Mouse (Mus musculus): ENCODE results near the gene Cacna2d4.

The Cacna2d4 gene

DNA sequence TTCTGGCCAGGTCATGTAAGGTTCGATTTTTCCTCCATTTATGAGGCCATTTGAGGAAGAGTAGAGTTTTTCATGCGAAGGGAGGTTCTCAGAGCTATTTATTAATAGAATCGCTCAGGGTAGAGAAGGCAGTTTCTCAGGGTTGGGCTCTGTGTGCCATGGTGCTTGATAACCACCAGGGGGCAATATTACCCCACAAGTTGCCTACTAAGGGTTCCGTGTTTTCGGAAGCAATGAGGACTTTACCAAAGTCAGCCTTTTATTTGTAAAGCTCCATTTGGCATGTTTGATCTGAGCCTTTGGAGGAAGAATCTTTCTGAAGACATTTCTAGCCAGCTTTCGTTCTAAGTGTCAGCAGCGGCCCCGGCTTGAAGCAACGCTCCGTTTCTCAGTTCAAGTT, 16.0 kb upstream of the Cacna2d4 start:
- DNase-seq (ENCODE audit: low spot score in 2 of 2), result peak in 1 of 2 experiments; percentile 62

DNA sequence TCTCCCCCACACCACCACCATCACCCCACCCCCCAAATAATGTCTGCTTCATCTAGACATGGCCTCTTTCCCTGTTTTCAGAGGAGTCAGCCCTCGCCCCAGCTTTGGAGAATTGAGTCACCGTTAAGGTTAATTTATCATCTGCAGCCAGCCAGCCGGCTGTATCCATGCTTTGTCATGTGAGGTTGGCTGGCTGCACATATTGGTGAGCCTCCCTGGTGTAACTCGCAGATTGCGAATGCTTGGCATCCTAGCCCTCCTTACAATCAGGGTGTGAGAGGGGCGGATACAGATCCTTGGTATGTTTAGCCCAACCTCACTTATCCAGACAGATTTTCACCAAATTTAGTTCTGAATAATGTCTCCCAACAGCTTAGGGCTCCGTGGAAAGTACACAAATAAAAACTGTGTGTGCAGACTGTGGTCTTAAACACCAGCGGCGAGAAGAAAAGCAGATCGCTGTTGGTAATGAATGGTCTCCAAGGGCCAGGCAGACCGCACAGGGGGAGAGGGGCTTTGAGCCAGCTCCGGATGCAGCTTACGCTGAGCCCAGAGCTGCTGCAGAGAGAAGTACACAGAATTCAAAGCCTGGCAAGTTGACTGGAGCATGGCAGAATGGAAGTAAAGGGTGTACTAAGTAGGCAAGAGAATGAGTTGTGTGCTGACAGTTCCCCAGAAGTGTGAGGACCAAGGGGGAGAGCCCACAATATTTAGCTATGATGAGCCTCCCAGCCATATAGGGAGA, 11.7 kb upstream of the Cacna2d4 start:
- peak in 1 of 2 experiments; percentile 22 for DNase-seq (ENCODE audit: low spot score in 2 of 2)

DNA sequence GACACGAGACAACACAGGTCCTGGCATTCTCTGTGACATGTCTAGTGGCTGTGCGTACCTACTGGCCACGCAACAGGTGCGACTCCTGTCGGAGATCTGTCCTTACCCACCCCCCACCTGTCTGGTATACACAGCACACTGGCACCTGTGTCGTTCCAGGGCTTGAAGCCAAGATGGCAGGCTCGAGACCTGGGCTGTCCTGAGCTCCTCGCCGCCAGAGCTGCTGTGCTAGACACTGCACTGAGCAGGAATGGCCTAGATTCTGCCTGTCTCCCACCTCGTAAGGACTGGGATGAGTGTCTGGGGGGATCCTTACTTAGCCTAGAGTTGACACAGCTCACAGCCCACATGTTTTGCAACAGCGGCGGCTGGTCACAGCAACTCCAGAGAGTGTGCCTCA, 11.1 kb upstream of the Cacna2d4 start:
- DNase-seq (ENCODE audit: low spot score in 2 of 2), result peak in 1 of 2 experiments; percentile 6

DNA sequence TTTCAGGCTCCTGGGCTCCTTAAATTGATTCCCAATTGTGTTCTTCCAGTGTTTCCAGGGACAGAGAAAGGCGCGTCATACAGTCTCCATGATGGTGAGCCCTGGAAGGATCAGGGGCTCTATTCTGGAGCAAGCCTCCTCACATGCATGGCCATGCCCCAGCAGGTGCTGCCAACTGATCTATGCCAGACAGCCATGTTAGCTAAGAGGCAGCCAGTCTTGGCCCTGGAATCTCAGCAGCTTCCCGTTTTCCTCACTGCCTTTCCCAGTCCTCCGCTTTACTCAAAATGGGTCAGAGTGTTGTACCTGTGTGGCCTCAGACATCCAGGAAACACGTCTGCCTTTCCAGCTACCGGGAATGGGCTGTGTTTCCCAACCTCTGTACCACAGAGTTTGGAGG, 10.6 kb upstream of the Cacna2d4 start:
- peak in 1 of 2 experiments; percentile 3 for DNase-seq (ENCODE audit: low spot score in 2 of 2)

DNA sequence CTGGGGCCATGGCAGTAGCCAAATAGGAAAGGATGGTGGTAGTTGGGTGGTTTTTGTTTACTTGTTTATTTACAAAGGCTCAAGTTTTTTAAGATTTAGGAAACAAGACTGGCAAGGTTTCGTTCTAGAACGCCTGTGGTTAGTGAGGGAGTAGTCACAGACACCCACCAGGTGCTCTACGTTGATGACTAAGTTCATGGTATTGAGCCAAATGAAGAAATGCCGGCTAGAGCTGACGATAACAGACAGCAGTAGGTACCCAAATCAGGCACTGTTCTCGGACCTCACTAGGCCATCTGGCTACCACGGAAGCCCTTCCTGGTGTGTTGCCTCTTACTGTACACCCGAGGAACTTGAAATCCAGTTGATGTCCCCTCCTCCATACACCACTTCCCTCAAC, 9.3 kb upstream of the Cacna2d4 start:
- peak in 1 of 2 experiments; percentile 2 for DNase-seq (ENCODE audit: low spot score in 2 of 2)

DNA sequence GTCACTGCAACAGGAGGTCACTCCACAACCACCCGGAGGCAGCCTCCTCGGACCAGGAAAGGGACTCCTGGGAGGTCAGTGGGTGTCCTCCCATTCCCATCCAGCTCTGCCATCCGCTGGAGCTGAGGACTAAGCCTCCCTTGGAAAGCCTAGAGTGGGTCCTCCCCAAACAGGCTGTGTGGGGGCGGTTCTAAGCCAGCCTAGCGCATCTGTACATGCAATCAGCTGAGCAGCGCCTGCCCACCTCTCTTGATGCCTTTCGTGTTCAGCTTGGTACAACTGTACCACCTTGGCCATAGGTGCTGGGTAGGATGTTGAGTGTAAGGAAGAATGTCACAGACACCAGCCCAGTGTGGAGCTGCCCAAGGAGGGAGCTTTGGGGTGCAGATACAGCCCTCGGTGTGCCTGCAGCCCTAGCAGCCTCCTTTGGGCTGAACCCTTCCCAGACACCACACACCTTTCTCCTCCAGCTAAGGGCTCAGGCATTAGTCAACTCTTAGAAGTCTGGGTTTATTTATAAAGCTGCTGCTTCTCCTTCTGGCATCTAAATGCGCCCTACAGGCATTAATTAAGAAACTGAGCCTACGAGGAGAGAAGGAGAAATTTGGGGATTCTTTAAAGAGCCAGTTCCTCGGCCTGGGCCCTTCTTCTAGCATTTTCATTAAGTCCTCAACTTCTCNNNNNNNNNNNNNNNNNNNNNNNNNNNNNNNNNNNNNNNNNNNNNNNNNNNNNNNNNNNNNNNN, 7.3 kb upstream of the Cacna2d4 start:
- no peak for DNase-seq (ENCODE audit: low spot score in 2 of 2)

DNA sequence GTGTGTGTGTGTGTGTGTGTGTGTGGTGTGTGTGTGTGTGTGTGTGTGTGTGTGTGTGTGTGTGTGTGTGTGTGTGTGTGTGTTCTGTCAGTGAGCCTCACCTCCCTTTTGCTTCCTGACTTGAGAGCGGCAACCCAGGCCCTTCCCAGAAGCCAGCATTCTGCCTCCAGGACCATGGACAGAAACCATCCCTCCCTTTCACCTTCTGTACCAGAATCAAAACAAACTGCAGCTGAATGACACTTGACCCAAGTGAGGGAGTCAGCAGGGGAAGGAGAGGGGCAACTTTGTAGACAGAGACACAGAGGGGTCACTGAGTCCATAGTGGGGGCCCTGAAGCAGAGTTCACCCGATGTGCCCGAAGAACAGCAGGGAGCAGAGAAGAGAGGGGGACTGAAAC, 3.3 kb upstream of the Cacna2d4 start:
- DNase-seq (ENCODE audit: low spot score in 2 of 2), result no peak

DNA sequence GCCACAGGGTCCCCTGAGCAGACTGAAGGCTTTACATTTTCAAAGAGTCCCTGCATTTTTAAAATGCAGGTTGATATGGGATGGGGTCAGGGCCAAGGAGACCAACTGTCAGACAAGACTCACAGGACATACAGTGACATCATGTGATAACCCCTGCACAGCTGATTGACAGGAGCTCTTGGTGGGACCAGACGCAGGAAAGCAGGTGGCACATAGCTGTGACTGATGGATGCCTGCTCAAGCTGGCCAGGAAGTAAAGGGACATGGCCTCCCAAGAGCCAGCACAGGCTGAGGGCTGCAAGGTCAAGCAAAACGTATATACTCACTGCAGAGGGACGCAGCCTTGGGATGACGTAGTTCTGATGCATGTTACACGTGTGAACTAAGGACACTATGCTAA, 885 bp upstream of the Cacna2d4 start:
- no peak for DNase-seq (ENCODE audit: low spot score in 2 of 2)

DNA sequence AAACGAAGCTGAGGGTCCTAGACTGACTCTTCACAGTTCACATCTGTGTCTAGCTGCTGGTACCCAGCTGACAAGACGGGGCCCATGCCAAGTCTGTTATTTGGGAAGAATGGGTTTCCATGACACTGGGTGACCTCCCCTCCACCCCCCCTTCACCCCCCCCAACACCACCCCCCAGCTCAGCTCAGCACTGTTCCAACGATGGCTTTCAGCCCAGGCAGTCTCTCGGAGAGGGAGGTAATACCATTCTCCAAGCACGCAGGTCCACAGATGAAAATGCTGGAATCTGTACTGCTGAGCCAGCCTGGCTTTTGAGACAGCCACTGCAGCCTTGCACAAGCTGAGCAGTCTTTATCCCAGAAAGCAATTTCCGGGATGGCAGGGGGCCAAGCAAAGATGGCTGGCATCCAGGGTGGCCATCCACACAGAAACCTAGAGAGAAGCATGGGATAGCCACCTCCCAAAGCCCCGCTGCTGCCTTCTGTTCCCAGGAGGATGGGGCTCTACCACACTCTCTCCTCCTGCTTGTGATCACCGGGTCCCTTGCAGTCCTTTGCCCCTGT, 1.2 kb downstream of the Cacna2d4 start:
- peak; percentile 75 to 82 for DNase-seq (ENCODE audit: low spot score in 2 of 2)

DNA sequence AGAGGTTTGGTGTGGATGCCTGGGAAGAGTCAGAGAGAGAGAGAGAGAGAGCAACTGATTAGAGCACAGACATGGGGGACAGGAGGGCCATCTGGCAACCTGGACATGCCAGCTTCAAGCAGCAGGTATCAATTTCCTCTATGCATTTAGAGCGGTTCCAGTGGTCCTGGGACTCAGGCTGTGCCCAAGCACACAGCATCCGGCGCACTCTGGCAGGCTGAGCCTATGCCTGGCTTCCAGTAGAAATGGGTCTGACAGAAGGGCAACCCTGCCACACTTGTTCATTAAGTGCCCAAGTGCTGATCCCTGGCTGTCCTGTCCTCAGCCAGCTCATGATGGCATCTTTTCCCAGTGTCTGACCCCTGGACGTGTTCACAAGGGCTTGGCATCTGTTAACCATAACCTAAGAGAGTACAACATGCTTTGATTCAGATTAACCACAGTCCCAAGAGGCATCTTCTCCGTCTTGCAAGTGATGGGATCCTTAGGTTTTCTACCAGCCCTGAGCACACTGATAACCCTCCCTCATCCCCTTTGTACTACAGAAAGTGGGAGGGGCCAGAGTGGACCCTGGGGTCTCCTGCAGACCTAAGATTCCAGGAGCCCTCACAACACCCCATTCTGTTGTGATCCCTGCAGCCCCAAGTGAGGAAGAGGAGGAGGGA, 3.1 kb downstream of the Cacna2d4 start:
- DNase-seq (ENCODE audit: low spot score in 2 of 2), result no peak

DNA sequence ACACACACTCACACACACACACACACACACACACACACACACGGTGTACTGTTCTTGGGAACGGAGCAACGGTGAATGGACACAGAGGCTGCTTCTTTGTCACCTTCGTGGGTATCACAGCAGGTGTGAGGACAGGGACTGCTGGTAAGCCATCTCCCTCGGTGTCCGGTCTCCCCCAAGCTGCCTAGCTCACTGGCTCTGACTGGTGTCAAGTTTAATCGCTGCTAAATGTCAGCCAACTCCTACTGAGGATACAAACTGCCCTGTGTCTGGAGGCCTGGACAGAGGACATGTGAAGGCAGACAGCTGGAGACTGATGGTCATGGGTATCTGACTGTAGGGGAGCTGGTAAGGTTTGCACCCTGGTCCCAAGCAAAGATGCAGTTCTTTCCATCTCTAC, 3.9 kb downstream of the Cacna2d4 start:
- no peak for DNase-seq (ENCODE audit: low spot score in 2 of 2)

DNA sequence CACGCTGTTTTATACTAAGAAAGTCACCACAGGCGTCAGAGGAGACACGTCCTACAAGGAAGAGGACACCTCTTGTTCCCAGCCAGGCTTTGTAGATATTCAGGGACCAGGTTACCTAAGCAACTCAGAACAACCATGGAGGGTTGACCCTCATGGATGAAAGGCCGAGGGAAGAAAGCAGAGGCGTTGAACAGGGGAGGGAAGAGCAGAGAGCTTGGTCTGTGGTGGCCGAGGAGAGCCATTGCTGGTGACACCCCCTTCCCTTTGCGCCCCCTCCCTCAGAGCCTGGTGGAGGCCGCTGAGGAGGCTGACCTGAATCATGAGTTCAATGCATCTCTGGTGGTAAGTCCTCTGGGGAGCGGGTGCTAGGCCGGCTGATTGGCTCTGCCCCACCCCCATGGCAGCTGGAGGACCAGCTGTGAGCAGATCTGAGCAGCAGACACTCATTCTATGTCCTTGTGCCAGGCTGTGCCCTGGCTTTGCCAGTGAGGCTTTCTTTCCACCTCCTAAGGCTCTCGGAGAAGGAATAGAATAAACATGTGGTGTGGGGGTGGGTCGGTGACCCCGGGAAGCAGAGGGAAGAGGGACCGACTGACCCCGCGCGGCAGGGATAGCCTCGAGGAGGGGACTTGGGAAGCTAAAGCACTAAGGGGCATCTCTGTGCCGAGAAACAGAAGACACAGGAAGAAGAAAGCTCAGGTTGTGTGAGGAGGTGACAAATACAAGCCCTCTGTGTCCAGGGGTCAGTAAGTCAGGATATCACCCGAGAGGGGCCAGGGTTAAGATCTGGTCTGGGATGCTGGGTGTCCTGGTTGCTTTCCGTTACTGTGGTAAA, 4.8 kb downstream of the Cacna2d4 start:
- DNase-seq (ENCODE audit: low spot score in 2 of 2), result no peak

DNA sequence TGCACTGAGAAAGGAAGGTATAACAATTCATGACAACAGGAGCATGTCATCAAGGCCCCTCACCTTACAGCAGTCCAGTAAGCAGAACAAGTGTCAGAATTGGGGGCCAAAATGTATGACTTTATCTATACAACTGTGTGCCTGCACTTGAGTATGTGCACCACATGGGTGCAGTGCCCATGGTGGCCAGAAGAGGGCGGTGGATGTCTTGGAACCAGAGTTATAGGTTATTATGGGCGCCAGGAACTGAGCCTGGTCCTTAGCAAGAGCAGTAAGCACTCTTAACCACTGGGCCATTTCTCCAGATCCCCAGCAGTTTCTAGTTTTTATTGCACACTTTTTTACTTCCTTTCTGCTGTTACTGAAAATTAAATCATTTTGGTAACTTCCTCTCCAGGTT, 9.8 kb downstream of the Cacna2d4 start:
- DNase-seq (ENCODE audit: low spot score in 2 of 2), result no peak

DNA sequence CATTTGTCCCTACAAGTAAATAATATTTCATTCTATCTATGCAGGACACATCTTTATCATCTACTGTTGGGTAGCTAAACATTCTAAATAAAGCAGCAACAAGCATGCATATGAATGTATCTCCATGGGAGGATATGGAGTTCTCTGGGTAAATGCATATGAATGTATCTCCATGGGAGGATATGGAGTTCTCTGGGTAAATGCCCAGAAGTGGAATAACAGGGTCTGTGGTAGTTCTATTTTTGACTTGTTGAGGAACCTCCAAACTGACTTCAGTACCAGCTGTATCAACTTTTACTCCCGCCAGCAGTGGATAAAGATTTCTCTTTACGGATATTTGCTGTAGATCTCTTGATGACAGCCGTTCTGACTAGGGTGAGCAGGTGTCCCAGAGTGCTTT, 12.3 kb downstream of the Cacna2d4 start:
- no peak for DNase-seq (ENCODE audit: low spot score in 2 of 2)

DNA sequence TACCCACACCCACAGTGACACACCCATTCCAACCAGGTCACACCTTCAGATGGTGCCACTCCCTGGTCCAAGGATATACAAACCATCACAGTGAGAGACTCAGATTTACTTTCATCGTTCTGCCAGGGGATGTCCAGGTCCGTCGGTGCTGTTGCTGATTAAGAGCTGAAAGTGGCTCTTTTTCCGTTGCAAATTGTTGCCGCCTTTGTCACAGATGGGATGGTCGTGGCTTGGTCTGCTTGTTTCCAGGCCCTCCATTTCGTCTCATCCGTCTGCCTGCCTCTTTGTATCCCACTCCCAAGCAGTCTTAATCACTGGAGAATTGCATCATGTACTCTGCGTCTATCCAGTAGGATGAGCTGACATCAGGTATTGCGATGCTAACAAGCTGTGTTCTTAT, 13.4 kb downstream of the Cacna2d4 start:
- no peak for DNase-seq (ENCODE audit: low spot score in 2 of 2)

DNA sequence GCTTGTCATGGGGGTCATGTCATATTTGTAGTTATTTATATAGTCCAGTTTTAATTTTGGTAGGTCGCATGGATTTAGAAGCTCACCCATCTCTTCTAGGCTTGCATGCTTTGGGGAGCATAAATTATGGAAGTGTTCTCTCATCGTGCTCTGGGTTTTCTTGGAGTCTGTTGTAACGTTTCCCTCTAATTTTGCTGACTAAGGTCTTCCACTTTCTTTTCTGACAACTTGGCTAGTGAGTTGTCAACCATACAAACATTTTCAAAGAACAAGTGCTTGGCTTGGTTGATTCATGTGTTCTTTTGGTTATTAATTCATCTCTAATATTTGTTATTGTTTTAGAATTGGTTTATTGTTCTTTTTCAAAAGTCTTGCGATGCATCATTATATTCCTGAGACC, 15.4 kb downstream of the Cacna2d4 start:
- no peak for DNase-seq (ENCODE audit: low spot score in 2 of 2)

DNA sequence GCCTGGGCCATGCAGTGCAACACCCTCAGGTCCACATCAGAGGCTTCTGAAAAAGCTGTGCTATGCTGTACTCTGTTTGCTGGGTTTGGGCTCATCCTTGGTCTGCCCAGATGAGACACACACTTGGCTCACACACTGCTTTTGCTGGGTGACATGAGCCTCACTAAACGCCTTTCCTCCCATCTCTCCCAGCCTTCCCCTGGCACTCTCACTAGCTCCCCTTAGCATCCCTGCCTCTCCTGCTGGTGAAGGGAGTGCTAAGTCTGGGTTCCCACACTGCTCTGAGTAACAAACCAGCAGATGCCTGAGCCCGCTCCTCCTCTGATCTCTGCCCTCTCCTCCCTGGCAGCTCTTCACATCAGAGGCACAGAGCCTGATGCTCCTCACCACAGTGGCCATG, 40.4 kb downstream of the Cacna2d4 start:
- DNase-seq (ENCODE audit: low spot score in 2 of 2), result no peak

DNA sequence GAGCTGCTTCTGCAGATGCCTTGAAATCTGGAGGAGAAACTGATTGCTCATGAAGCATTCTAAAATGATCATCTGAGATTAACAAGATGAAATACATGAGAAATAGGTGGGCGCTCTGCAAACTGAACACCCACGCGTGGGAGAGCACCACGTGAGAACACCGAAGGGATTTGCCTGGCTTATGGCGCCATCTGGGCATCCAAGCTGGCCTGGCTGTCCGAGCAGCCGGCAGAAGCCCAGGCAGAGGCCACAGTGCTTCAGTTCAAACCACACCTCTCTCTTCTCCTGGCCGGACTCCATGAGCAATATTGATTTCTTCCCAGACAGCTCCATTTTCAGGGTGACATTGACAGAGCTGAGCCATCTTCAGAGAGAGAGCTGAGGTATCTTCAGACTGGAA, 44.4 kb downstream of the Cacna2d4 start:
- DNase-seq (ENCODE audit: low spot score in 2 of 2), result peak; percentile 38 to 44

DNA sequence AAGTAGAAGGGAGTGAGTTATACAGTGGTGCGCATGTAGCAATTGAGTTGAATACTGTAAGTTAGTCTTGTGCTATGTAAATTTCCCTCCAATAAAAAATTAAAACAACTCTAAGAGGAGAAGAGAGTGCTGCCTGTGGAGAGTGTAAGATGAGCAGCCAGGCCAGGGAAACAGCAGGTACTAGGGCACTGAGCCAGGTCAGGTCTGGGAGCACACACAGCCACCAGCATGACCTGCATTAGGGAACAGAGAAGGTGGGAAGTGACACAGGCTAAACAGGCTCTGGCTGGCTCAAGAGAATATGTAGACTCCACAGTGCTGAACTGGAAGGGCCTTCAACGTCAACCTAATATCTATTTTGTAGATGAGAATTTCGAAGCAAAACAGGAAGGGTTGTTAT, 65.0 kb downstream of the Cacna2d4 start:
- DNase-seq (ENCODE audit: low spot score in 2 of 2), result no peak

DNA sequence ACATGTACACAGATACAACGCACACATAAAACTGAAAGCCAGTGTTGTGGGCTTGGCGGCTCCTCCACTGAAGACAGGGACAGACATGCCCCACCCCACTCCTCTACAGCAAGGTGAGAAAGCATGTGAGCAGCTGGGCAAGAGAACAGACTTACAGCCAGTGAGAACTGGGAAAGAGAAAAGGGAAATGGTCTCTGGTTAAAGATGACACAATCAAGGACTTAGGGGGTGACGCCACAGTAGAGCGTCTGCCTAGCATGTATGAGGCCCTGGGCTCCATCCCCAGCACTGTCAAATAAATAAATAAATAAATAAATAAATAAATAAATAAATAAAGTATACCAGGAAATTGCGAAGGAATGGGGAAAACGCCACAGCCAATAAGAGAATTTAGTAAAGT, 67.0 kb downstream of the Cacna2d4 start:
- DNase-seq (ENCODE audit: low spot score in 2 of 2), result no peak

DNA sequence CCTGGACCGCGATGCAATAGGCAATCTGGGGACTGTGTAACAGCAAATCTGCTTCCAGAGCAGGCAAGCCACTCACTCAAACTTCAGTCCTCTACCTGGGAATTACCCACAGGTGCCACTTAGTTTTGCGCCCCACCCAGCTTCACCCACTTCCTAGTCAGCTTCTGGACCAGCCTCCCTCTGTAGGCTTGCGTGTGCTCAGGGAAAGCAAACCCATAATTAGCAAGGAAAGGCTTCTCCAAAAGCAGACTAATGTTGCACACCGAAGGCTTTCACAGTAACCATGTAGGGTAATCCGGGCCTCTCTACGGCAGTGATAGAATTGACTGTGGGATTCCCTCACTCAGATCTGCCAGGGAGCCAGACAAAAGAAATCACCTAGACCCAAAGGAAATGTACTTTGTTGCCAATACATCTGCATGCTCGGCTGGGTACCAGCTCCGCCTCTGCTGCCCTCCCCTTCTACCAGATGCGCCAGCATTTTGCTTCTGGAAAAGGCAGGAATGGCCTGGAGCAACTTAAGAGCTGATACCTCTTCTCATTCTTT, 71.6 kb downstream of the Cacna2d4 start:
- DNase-seq (ENCODE audit: low spot score in 2 of 2), result no peak

Data from frontal cortex, postnatal 10 days (tissue).